Mouse (Mus musculus) right cerebral cortex, postnatal 10 days (tissue): ENCODE results near the gene Hdc.

Source experiments
- DNase-seq, 2 experiments: peaks; one replicate each; pipeline ENCODE4 v3.0.0; 2021; ENCODE audit warnings: low spot score in 2 of 2

The Hdc gene

DNA sequence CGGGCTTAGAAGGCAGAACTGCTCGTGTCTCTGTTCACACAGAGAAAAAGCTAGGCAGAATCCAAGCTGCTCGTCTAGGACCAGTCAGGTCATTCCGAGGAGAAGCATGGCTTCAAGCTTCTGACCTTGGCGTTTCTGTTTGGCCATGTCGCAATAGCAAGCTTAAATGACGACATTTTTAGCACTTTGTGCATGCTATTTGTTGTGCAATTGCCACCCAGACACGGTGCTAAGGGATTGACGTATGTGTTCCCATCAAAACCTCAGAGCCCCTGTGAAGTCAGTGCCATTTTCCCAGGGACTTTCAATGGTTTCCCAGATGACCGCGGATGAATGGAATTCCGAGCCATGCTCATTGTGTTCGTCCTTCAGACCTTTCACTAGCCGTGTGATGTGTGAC lies 18.6 kb downstream of the Hdc start:
- no peak for DNase-seq

- no peak for DNase-seq
These were observed 20.1 kb downstream of the Hdc start for GRCm38 (mm10) chr2:126599005-126599404.

DNA sequence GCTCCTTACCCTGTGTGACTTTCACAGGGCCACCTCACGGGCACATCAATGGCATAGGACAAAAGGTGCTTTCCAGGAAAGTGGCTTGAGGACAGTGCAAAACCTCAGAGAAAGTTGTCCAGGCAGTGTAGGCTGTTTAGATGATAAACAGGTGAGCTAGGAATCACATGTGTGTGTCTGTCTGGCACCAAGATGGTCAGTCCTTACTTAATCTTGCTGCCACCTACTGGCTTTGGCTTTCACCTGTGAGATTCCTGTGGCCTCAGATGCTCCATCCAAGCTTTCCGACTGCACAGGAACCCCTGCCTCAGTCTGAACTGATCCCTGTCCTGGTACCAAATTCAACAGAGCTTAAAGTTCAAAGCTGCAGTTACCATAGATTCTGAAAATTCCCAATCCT lies 20.7 kb downstream of the Hdc start:
- DNase-seq, result no peak

- DNase-seq, result peak; percentile 25 to 42
These were observed 21.5 kb downstream of the Hdc start for GRCm38 (mm10) chr2:126597279-126598241.

DNA sequence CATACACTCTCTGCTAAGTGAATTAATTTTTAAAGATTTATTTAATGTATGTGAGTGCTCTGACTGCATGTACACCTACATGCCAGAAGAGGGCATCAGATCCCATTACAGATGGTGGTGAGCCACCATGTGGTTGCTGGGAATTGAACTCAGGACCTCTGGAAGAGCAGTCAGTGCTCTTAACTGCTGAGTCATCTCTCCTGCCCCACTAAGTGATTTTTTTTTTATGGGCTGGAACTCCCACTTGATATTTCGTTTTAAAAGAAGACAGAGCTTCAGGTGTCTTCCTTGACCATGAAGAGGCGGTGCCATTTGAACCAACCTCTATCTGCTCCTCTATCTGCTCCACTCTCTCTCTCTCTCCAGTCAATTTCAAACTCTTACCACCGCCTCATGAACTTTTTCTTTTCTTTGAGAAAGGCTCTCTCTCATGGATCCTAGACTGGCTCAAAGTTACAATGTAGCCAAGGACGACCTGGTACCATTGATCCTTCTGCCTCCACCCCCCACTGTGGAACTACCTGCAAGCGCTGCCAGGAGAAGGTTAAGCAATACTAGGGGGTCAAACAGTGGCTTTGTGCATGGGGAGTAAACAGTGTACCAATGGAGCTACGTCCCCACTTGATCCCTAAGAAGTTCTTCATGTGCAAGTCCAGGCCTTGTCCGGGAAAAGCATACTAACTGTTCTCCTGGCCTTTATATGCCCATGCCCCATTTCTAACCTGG lies 22.6 kb downstream of the Hdc start:
- DNase-seq, result no peak

DNA sequence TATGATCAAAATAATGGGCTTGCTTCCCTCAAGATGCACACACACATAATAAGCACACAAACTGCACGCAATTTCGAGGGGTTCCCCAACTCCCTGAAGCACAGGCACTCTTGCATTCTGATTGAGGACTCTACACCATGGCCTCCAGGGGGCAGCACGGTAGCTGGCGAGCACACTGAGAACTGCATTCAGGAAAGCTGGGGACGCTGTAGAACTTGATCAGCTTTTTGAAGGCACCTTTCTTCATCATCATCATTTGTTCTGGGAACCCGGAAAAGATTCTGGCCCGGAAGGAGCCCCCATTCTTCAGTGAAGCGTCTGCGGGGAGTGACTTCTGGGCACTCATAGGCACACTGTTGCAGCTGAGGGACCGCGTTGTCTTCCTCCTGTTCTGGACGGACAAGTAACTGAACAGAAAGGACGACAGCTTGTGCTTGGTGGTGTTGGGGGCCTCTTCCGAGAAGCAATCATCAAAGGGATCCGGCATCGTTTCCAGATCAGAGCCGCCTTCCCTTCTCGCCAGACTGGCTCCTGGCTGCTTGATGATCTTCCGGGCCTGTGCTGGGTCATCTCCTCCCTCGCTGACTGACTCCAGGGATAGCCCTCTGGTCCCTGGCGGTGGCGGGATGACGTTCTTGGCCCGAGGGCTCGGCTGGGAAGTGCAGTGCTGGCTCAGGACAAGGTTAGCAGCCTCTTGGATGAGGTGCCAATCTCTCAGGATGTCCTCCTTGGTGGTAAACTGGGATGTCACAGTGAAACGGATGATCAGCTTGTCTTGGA lies 25.1 kb downstream of the Hdc start:
- peak; percentile 50 to 79 for DNase-seq

DNA sequence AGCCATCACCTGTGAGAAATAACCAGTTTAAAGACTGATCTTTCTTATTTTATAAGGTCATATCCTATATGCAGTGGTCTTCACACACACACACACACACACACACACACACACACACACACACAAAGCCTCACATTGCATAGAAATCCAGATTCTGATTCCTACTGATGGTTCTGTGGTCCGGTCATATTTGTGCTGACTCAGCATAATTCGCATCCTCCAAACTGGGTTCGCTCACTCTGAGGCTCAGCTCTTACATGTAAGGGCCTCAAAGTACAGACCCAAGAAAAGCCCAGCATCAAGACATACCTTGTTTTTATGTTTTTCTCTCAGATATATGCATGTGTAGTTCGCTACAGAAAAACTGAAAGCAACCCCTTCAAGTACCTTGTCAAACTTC lies 27.8 kb downstream of the Hdc start:
- DNase-seq, result no peak

GRCm38 (mm10) chr2:126587468-126587867 lies 31.6 kb downstream of the Hdc start:
- no peak for DNase-seq

- no peak for DNase-seq
These were observed 34.3 kb downstream of the Hdc start for GRCm38 (mm10) chr2:126584621-126585369.

- no peak for DNase-seq
These were observed 35.1 kb downstream of the Hdc start for GRCm38 (mm10) chr2:126583960-126584359.

GRCm38 (mm10) chr2:126579282-126579681 lies 39.8 kb downstream of the Hdc start:
- no peak for DNase-seq

DNA sequence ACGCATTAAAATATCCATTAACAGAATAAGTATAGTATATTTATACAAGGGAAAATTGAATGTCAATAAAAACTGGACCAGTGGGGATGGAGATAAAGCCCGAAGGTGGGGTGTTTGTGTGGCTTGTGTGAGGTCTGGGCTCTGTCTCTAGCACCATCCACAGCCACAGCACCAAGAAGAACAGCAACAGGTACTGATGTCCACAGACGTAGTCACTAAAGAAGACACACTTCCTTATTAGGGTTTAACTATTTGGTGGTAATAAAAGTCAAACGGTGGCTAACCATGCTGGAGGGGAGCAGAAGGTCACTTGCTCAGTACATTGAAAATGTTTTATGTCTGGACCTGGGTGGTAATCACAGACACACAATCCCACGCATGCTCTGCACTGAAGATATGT lies 41.7 kb downstream of the Hdc start:
- DNase-seq, result no peak

DNA sequence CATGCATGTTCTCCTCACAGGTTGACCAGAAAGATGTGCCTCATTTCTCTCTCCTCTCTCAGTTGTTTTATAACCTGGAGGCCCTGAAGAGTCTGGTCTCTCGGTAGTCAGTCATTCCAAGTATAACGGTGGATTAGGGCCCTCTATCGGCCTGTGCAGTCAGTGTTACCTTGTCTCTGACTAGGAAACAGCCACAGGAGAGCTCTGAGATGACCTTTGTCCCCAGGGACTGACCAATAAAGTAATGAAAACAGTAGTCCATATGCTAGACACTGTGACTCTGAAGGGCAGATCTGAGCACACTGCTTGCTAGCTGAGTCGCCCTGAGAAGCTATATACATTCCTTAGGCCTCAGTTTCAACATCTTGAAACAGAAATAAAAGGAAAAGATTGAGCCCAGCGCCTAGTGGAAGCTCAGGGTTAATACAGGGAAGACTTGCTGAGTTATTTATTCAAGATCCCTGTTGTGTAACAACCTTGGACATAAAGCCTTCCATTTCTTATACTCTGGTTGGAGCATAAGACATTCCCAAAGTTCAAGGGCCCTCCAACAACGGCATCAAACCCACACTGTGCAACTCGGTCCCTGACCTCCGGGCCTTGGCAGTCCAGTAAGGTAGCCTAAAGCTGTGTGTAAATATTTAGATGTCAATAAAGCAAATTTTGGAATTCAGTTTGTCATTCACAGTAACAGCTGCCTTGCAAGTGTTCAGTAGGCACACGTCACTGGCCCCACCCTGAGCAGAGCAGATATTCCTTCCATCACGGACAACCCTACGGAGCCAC lies 43.5 kb downstream of the Hdc start:
- DNase-seq, result no peak

- no peak for DNase-seq
These were observed 46.4 kb downstream of the Hdc start for GRCm38 (mm10) chr2:126572747-126573146.

DNA sequence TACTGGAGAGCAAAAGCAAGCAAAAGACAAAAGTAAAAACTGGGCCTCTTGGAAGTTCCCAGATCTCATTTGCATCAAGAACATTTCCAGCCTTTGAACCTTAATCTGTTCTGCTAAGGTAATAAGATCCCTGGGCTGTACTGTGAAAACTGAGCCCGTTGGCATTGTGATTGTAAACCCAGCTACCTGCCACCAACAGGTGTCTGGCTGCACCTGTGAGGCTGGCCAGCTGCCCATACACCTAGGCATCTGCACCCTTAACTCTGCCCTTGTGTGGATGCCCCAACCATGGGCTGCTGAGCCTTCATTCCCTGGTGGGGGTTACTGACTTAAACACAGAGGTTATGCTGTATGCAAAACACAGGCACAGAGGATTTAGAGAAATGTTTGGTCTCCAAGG lies 46.9 kb downstream of the Hdc start:
- no peak for DNase-seq

DNA sequence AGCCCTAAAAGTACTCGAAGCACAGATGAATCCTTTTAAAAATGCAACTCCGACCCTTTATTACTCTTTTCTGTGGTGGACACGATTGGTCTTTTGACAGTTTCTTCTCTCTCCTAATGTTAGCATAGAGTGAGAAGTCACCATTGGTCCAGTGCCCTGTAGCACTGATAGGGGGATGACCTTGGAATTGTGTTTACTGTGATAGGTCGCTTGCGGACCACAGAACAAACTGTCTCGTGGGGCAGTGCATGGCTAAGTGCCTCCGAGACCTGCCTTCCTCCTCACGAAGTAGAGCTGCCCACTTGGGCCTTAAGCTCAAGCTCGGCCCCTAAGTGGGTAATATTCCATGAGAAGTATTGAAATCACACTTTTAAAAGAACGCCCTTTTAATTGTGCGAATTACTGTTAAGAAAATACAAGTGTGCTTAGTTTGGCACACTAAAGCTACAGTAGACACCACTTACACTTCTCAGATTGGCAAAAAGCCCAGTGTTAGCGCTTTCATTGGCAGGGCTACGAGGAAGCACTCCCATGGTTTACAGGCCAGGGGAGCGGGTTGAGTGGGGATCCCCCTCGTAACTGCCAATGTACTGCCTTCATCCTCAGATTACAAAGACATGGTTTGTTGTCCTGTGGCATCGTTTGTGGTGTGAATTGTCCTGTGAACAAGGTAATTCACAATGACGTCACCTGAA lies 55.5 kb downstream of the Hdc start:
- DNase-seq, result peak; percentile 35 to 41

DNA sequence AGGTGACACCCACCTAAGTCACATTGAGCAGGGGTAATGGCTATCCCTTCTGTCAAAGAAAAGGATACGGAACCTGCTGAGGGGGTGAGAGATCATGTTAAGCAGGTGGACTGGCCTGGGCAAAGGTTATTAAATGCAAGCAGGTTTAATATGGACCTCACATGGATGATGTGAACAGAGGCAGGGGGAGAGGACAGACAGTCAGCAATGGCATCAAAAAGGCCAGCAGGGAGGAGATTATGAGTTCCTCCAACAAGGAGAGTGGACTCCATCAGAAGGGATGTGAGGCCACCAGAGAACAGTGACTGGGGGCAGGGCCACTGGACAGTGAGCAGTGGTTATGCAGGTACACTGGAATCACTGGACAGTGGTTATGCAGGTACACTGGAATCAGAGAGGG lies 59.0 kb downstream of the Hdc start:
- DNase-seq, result no peak

GRCm38 (mm10) chr2:126555533-126555932 lies 63.6 kb downstream of the Hdc start:
- no peak for DNase-seq

- peak in 1 of 2 experiments; percentile 25 for DNase-seq
These were observed 65.8 kb downstream of the Hdc start for GRCm38 (mm10) chr2:126553291-126553639.
